Mouse (Mus musculus) E14TG2a.4 (cell line): ENCODE results near the gene Greb1.

Experiments
- CTCF ChIP-seq: conservative IDR thresholded peaks from 2 replicates; pipeline ENCODE4 v1.5.1; 2014; ENCODE audit warnings: low read length
- NANOG ChIP-seq: IDR thresholded peaks from 2 replicates; pipeline ENCODE4 v1.6.1; 2014; ENCODE audit warnings: borderline replicate concordance, low read length, mixed read lengths

GRCm38 (mm10) chr12:16840842-16841782, 40.4 kb upstream of the Greb1 start:
- TF ChIP-seq CTCF (no peak), NANOG (no peak)
